In the genomic region with DNA sequence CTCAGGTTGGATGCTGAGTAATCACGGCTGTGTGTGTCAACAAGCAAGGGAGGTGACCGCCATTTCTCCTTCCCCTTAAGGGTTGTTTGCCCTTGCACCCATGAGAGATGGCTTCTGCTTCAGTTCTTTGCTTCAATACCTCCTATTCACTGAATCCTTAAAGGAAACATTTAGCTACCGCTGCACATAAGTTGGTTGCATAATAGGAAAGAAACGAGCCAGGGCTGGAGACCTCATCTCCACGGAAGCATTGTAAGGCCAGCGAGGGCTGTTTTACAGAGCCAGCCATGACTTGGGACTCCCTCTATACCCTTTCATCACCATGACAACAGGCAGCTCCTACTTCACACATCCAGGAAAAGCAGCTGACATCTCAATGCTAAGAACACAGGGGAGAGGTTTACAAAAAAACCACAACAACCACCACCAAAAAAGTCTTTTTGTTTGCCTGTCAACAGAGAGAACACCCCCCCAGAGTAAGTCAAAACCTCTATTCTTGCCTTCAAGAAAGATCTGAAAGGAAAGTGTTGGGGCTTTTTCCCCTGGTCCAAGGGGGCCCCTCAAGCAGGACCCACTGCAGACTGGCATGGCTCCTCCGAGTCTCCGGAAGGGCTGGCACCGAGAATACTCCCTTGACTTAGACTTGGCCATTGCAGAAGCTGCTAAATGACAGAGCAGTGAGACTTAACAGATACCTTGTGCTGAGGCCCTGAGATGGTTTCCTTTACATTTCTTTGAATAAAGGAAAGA, we compare ENCODE assay signal across 8 mouse cellular contexts. TPM values are rescaled to one million over a fixed set of nuclear protein-coding genes. Genes with fewer than 3 reads are reported as not detected.
DNase-seq lines count a peak whose midpoint lies in the region; ATAC-seq and TF ChIP-seq lines count a peak whose summit lies in the region.
"Had no signal": no experiment of that assay in that cellular context is flagged by ENCODE, and none has a peak within 500 bp of the region (broad histone marks: within the 10 kb centered on the region; RNA-seq: fewer than 3 reads in every experiment).

No protein-coding gene starts in this region.

- peak; percentile 39 for ATAC-seq in frontal cortex, adult (ENCODE audit: low TSS enrichment)
- ATAC-seq in neural tube, embryonic 14.5 days (ENCODE audit: low read depth) = peak; percentile 73
- no peak for ATAC-seq in megakaryocyte progenitor cell, adult 5-6 weeks (replicated peaks; ENCODE audit: poor library complexity)

- TF ChIP-seq POLR2A in ES-Bruce4 (IDR thresholded peaks at IDR 0.05; ENCODE audit: insufficient read depth, low read length) = no peak

- peak overlapping the region; percentile 42; the same call in 1 of the 2 replicates for H3K4me2 ChIP-seq in neural tube, embryonic 14.5 days (ENCODE audit: low read depth, low read length)
- H3K4me2 ChIP-seq: liver, embryonic 15.5 days had no signal

- H3K4me3 ChIP-seq in ES-Bruce4 (ENCODE audit: low read depth, low read length) = no peak overlapping the region
- H3K4me3 ChIP-seq in neural tube, embryonic 14.5 days (ENCODE audit: low read depth, low read length) = peak overlapping the region; percentile 0; the same call in 1 of the 2 replicates
- H3K4me3 ChIP-seq: liver, embryonic 15.5 days had no signal

- TF ChIP-seq EP300 in ES-Bruce4 (IDR thresholded peaks at IDR 0.05; ENCODE audit: insufficient read depth, low read depth, low read length) = no peak

- peaks cover 22% of the 10 kb centered on the region for H3K4me1 ChIP-seq in ES-Bruce4 (ENCODE audit: control insufficient read depth, insufficient read depth, low read length)
- peaks cover 40% of the 10 kb centered on the region for H3K4me1 ChIP-seq in neural tube, embryonic 14.5 days (ENCODE audit: control insufficient read depth, insufficient read depth, low read length)
- H3K4me1 ChIP-seq: liver, embryonic 15.5 days had no signal

- WGBS in neural tube, embryonic 14.5 days = 6% methylated on average over 9 of the region's 9 CpGs

- TF ChIP-seq CTCF in ES-Bruce4 (IDR thresholded peaks at IDR 0.05; ENCODE audit: low read depth, low read length) = no peak

- no peaks in the 10 kb centered on the region for H3K36me3 ChIP-seq in ES-Bruce4 (ENCODE audit: control insufficient read depth, insufficient read depth, low read length, poor library complexity, severe bottlenecking)
- H3K36me3 ChIP-seq in neural tube, embryonic 14.5 days (ENCODE audit: control insufficient read depth, insufficient read depth, low read length) = no peaks in the 10 kb centered on the region
- H3K36me3 ChIP-seq: liver, embryonic 15.5 days had no signal

- H3K9ac ChIP-seq in ES-Bruce4 (ENCODE audit: low read depth, poor library complexity, severe bottlenecking) = no peak overlapping the region; the same call in 1 of the 2 replicates
- H3K9ac ChIP-seq in neural tube, embryonic 14.5 days (replicated peaks; ENCODE audit: low read depth, low read length) = 0 out of 2 replicates have a peak overlapping the region, but pooled peaks have one; percentile 2
- H3K9ac ChIP-seq: liver, embryonic 15.5 days had no signal

- peak overlapping the region; percentile 87 for H3K27ac ChIP-seq in ES-Bruce4 (ENCODE audit: insufficient read depth, low read length)
- peak overlapping the region; percentile 89 for H3K27ac ChIP-seq in neural tube, embryonic 14.5 days (ENCODE audit: low read depth, low read length)
- H3K27ac ChIP-seq: liver, embryonic 15.5 days had no signal

- peak; percentile 66 for DNase-seq in ES-CJ7 (ENCODE audit: low read depth, low spot score)
- DNase-seq in layer of hippocampus, adult 9-11 months = peak; percentile 82
- DNase-seq in natural killer cell, adult 2 months (ENCODE audit: low spot score in 2 of 2) = no peak

- no peaks in the 10 kb centered on the region for H3K9me3 ChIP-seq in ES-Bruce4 (replicated peaks; ENCODE audit: control insufficient read depth, insufficient read depth, low read length, poor library complexity, severe bottlenecking)
- H3K9me3 ChIP-seq in neural tube, embryonic 14.5 days (ENCODE audit: control insufficient read depth, low read length) = no peaks in the 10 kb centered on the region
- H3K9me3 ChIP-seq: liver, embryonic 15.5 days had no signal

- no peaks in the 10 kb centered on the region for H3K27me3 ChIP-seq in ES-Bruce4 (ENCODE audit: control insufficient read depth, insufficient read depth, low read length, poor library complexity, severe bottlenecking)
- H3K27me3 ChIP-seq in neural tube, embryonic 14.5 days (ENCODE audit: control insufficient read depth, insufficient read depth, low read length) = no peaks in the 10 kb centered on the region
- H3K27me3 ChIP-seq: liver, embryonic 15.5 days had no signal

RNA-seq across cellular contexts. Expression of gene Sparcl1, which starts 3.2 kb away (rescaled TPM):
- 0.40 TPM in 1 of 2 replicates, not detected in the other for polyA plus RNA-seq in ES-Bruce4 (2011; ENCODE audit: insufficient read depth, insufficient read length, low read depth, missing spikeins)
- 360 and 427 TPM in 2 replicates for polyA plus RNA-seq in neural tube, embryonic 14.5 days (2014; fragmentation: Nextera tagmentation; extraction: Ambion mirVana)
- not detected in 2 replicates for total RNA-seq in megakaryocyte progenitor cell, adult 5-6 weeks (2015)
- not detected in 2 replicates for total RNA-seq in megakaryocyte progenitor cell, adult 5-6 weeks (2017)

RNA-seq across cellular contexts. Expression of gene Gm17660, which starts 32.9 kb away (rescaled TPM):
- not detected in 2 replicates for polyA plus RNA-seq in ES-Bruce4 (2011; ENCODE audit: insufficient read depth, insufficient read length, low read depth, missing spikeins)
- polyA plus RNA-seq in neural tube, embryonic 14.5 days (2014; fragmentation: Nextera tagmentation; extraction: Ambion mirVana) = 0.44 TPM in 1 of 2 replicates, not detected in the other
- total RNA-seq in megakaryocyte progenitor cell, adult 5-6 weeks (2015) = not detected in 2 replicates
- total RNA-seq in megakaryocyte progenitor cell, adult 5-6 weeks (2017) = not detected in 2 replicates
- polyA plus RNA-seq: liver, embryonic 15.5 days had no signal

Comparison
In these comparisons a context has a peak if more than half of its experiments do, and no peak if none do; other contexts are left out.
1. DNase-seq: peak in ES-CJ7 (single experiment) and layer of hippocampus, adult 9-11 months (single experiment); none in natural killer cell, adult 2 months (0 of 2).
2. RNA of gene Sparcl1, which starts 3.2 kb away (polyA plus RNA-seq): 360 to 427 TPM in neural tube, embryonic 14.5 days; 0.40 TPM in ES-Bruce4; every median in the first group is over 100 times any median in the second.